Mouse (Mus musculus): ENCODE results near the gene Prr23a3.

Prr23a3 gene

DNA sequence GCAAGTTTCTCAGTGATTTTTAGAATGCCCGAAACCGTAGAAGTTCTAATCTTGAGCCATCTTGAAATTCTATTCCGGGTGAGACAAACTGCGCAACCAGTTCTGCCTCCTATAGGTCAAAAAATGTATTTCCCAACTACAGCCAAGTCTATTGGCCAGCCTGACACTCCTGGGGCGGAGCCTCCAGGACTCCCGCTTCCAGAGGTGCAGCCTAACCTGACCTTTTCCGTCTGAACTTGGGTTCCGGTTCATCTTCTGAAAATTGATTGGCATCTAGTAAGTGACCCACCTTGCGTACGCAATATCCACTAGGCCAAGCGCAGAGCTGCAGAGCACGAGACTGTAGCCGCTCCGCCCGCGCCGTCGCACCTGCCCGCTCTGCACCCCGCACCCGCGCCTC is at the start of gene Prr23a3:
Prr23a3 (plus strand) TSS at position 197 of the 400 bp plus-strand sequence.
- DNase-seq: no peak

- DNase-seq: no peak
Measured at GRCm38 (mm10) chr9:98816066-98816465, 48.5 kb upstream of the Prr23a3 start.

DNA sequence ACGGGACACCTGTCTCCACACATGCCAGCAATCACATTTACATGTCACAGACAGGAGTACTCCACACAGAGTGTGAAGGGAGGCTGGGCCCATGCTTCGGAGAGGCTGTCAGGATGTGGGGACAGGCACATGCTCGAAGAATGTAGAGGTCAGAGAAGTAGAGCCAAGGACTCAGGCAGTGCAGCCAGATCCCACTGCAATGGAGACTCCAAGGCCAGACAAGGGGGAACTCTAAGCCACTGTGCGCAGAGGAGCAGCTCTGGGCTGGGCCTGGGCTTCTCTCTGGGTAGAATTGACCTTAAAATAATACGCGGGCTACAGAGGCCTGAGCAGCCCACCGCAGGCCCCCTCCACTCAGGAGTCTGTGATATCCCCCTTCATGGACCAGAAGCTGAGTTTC is 47.0 kb upstream of the Prr23a3 start:
- DNase-seq: no peak

GRCm38 (mm10) chr9:98818971-98819370 is 45.6 kb upstream of the Prr23a3 start:
- no peak for DNase-seq

- DNase-seq: no peak
Measured at GRCm38 (mm10) chr9:98819481-98819880, 45.1 kb upstream of the Prr23a3 start.

DNA sequence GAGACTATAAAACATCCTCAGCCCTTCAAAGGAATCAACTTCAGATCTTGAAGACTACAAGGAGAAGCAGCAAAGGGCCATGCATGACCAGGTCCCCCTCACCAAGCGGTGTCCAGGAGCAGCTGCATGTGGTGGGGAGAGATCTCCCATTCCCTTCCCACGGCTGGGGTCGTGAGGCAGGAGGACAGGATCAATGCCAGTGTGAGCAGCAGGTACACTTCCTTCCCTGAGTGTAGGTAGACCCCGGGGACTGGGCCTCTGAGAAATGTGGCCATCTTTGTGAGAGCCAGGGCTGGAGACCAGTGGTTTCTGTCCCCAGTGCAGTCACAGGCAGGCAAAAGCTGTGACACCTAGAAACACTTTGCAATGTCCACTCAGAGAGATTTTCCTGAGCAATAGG is 44.1 kb upstream of the Prr23a3 start:
- no peak for DNase-seq

- DNase-seq: no peak
Measured at GRCm38 (mm10) chr9:98821067-98821466, 43.5 kb upstream of the Prr23a3 start.

DNA sequence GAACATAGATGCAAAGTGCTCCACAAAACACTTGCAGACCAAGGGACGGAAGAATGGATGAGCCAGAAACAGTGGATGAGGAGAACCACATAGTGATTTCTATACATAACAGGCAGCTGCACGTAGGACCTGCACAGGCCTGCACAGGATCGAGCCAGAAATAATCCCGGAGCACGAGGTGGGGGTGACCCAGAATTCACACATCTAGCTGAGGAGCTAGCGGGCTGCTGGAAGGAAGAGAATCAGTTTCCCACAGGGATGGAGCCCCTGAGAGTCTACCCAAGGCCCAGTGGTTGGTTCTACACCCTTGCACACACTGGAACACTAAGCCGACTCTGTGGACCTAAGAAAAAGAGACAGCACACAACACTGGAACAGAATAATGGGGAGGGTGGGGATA is 40.8 kb upstream of the Prr23a3 start:
- DNase-seq: no peak

DNA sequence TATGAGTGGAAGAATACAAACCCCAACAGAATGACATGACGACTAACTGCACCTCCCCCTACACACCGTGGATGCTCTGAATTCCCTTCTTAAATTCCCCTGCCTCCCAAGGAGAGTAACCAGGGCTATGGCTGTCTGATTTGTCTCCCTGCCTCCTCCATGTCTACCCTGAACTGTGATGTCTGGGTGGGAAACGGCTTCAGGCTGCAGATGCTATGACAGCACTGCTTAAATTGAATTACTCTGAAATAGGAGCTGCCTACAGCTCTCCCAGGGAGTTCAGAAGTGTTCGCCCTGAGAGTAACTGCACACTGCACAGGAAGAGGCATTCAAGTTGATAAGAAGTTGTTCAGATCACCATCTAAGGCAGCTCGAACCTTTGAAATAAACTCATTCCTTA is 35.1 kb upstream of the Prr23a3 start:
- DNase-seq: no peak

- no peak for DNase-seq
Measured at GRCm38 (mm10) chr9:98837537-98838074, 27.0 kb upstream of the Prr23a3 start.

DNA sequence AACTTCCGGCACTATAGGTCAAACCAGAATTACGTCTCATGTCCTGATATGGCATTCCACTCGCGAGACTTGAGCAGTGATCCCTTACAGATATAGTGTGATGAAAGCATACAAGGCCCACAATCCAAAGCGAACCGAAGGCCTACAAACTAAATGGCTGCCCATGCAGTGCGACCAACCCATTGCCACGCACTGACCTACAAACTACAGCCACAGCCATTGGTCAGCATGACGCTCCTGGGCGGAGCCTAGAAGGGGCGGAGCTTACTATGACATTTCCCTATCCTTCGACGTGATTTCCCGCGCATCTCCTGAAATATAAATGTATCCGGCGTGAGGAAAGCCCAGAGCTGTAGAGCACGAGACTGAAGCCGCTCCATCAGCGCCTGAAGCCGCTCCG is 22.4 kb upstream of the Prr23a3 start, which contains the start of gene Prr23a1:
Prr23a1 (plus strand) TSS at position 387 of the 400 bp plus-strand sequence.
- no peak for DNase-seq

GRCm38 (mm10) chr9:98856210-98856609 is 8.4 kb upstream of the Prr23a3 start, which contains the start of gene Prr23a2:
Gene Prr23a2 (plus strand): TSS chr9:98856494.
- no peak for DNase-seq

- DNase-seq: no peak
Measured at GRCm38 (mm10) chr9:98863463-98863862, 1.1 kb upstream of the Prr23a3 start.

- DNase-seq: no peak
Measured at GRCm38 (mm10) chr9:98901486-98901885, 36.9 kb downstream of the Prr23a3 start.

- DNase-seq: no peak
Measured at GRCm38 (mm10) chr9:98902819-98903218, 38.3 kb downstream of the Prr23a3 start, which contains the start of gene 7420426K07Rik. Gene 7420426K07Rik (plus strand): TSS chr9:98903119.

Data from kidney, adult 18-20 months (tissue).